Mouse (Mus musculus) WW6 (cell line): ENCODE measurements around the gene Clcf1.
A peak's percentile ranks its signal among the peaks of the same experiment; 100 is the strongest.
"Not testable (repeated sequence)": the region's sequence is repeated elsewhere in the genome, so short reads cannot be mapped to it uniquely, and the experiment has no call there.

Experiments
- DNase-seq: peaks from one replicate; pipeline ENCODE4 v3.0.0-alpha.2; 2013; ENCODE audit warnings: low read depth, low spot score

The Clcf1 gene

DNA sequence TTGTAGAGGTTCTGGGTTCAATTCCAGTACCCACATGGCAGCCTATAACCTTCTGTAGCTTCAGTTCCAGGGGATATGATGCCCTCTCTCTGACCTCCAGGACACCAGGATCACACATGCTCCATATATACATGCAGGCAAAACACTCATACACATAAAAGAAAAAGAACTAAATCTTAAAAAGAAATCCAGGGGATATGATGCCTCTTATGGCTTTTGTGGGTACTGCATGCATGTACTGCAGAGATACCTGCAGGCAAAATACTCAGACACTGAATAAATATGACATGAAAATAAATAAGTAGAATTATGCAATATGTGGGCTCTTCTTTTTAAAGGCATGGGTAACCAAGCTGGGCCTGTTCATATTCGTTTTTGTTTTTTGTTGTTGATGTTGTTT lies 33.0 kb downstream of the Clcf1 start:
- DNase-seq: no peak

DNA sequence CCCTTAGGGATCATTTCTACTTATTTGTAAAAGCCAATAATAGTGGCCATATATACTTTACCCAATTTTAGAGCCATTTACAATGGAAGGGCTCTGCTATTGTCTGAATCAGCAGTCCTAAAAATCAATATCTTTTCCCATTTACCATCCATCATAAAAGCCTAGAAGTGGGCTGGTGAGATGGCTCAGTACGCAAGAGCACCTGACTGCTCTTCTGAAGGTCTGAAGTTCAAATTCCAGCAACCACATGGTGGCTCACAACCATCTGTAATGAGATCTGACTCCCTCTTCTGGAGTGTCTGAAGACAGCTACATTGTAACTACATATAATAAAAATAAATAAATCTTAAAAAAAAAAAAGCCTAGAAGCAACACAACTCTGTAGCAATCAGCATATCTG lies 34.6 kb downstream of the Clcf1 start:
- not testable (repeated sequence) for DNase-seq

DNA sequence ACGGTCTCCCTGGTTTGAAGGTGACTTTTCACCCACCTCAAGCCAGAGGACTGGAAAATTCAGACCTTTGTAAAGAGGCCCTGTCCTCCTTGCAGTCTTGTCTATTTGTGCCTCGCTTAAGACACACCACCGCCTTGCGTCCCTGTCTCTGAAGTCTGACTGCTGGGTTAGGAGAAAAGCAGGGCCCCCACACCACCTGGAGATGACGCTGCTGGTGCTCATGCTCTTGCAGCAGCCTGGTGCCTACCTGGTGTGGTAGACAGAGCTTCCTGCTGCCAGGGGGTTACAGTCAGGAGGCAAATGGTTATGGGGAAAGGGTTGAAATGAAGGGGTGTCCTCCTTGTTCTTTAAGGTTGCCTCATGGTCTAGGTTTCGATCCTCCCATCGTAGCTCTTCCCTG lies 40.2 kb downstream of the Clcf1 start:
- no peak for DNase-seq

DNA sequence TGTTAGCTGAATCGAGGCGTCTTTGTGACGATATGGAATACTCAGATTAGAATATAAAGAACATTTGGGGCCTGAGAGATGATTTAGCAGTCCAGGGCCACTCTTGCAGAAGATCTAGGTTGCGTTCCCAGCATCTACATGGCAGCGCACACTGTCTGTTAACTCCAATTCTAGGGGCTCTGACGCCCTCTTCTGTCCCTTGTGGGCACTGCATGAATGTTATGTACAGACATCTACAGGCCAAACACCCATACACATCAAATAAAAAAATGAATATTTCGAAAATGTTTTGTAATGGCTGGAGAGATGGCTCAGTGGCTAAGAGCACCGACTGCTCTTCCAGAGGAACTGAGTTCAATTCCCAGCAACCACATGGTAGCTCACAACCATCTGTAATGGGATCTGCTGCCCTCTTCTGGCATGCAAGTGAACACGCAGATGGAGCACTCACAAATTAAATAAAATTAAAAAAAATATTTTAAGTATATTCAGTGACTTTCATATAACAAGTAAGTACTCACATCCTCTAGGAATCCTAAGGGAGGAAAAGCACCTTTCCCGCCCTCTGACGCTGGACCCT lies 41.6 kb downstream of the Clcf1 start:
- DNase-seq: no peak

DNA sequence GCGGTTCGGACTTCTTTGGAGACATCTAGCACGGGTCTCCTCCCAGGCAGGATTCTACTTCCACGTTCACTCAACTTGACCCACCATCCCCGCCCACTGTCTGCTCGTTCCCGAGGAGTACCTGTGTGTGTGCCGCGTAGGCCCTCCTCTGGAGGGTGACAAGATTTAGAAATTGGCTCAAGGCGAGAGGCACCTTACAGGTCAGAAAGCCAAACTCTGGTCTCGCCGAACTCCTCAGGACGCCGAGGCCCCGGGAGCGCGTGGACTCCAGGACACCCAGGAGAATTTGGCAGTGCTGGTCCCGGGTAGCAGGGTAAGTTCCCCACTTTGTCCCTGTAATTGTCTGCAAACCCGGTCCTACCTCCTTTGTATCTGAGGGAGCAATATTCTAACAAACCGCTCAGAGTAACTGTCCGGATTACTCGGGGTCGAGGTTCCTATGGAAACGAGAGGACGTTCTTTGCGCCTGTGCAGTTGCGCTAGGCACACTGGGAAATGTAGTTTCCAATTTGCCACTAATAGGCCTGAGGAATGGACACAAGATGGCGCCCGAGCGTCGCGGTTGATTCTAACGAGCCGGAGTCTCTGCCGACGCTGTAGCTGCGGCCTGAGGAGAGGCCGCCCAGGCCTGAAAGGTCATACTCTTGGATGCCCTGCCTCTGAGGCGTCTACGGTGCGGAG lies 43.3 kb downstream of the Clcf1 start:
- DNase-seq: peak; percentile 93

DNA sequence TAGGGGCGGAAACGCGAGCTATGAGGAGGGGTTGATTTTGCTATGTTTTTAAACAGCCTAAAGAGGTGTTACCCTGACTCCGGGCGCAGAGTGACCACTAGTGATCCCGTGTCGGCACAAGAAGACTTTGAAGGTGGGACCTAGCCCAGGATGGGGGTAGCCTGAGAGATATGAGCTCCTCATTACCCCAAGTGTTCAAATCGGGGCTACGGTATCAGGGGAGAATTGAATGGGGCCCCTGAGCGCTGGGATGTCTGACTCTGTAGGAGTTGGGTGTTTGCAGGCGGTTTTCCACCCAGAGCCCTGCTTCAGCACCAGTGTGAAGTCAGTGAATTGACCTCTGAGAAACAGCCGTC lies 43.8 kb downstream of the Clcf1 start:
- DNase-seq: no peak

DNA sequence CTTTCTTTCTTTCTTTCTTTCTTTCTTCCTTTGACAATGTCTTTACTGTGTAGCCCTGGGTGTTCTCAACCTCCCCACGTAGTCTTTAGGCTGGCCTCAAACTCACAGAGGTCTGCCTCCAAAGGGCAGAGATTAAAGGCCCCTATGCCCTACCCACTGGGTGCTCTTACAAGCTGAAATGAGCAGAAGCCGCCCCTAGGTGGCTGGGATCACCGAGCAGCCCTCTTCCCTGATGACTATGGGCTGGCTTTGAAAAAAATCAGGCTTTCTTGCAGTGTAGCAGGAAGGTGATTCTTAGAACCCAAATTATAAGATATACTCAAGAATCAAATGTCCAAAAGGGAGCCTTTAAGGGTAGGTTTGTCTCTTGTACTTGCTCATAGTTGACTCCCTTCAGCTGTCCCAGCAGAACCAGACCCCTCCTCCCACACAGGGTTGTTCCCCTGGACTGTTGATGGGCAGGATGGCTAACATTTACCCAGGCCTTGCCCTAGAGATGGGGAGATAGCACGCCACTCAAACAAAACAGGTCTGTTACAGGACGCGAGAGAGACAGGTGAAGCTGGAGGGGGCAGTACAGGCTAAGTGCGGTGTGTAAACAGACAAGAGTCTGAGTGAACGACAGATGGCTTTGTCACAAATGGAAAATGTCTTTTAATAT lies 47.1 kb downstream of the Clcf1 start:
- no peak for DNase-seq

DNA sequence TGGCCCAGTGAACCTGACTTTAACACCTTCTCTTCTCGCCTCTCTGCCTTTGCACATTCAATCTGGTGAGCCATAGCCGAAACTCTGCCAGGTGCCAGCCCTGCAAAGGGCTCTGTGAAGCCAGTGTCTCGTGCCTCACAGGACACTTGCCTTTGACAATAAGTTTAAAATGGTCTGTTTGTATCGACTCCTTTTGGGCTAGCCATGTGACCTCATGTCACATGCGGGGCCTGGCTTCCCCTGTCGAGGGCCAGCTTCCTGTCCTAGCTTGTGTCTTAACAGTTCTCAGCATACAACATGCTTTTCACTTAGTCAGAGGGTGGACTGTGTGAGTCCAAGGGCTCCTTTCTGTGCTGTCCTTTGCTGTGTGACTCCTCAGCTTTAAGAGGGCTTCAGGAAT lies 48.7 kb downstream of the Clcf1 start:
- DNase-seq: no peak

DNA sequence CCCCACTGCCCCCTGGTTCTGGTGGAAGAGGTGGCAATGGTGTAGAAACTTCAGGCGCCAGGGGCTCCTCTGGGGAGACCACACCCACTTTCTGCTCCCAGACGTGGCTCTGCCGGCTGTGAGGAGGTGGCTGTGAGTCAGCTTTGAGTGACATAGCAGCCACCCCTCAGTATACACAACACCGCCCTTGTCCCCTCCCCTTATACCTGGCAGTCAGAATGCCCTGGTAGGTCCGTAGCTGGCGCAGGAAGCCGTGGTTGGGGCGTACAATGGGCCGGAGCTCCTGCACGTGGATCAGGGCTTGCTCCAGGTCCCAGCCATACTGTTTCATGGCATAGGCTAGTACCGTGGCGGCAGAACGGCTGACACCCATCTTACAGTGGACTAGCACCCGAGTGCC lies 49.7 kb downstream of the Clcf1 start:
- DNase-seq: no peak

DNA sequence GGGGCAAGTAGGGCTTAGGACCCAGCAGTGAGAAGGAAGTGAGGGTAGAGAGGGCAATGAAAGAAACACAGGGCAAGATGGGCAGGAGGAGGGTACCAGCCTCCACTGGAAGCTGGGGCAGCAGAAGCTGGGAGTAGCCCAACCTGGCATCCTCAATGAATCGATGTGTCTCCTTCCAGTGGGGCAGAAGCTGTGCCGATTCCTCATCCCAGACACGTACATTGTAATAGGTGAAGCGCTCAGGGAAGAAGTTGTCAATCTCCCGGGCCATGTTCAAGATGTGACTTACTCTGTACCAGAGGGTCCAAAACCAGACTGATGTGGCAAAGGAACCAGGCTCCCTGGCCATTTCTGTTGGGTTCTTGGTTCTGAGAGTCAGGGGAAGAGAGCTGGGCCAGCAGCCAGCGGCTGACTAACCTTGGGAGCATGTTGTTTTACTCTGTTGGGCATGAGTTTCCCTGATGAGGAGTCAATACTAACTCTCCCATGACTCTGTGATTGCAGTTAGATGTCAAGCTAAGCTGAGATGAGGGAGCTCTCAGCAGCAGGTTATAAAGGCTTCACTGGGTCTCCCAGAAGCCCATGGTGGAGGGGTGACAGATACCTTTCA lies 50.2 kb downstream of the Clcf1 start:
- no peak for DNase-seq

DNA sequence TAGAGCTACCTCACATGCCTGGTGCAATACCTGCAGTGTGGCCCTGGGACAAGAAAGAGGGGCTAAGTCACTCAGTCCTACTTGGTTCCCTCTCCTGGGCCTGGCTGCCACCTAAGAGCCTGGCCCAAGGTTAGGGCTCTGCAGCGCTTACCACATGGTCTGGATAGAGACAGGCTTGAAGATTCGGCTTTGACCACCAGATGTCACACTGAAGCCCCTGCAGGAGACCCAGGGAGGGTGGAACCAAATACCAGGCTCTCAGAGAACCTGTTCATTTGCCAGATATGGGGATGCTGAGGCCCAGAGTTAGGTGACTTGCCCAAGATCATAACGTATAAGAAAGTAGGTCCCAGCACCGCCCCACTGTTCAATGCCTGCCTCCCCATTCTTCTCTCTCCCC lies 51.9 kb downstream of the Clcf1 start:
- DNase-seq: no peak

DNA sequence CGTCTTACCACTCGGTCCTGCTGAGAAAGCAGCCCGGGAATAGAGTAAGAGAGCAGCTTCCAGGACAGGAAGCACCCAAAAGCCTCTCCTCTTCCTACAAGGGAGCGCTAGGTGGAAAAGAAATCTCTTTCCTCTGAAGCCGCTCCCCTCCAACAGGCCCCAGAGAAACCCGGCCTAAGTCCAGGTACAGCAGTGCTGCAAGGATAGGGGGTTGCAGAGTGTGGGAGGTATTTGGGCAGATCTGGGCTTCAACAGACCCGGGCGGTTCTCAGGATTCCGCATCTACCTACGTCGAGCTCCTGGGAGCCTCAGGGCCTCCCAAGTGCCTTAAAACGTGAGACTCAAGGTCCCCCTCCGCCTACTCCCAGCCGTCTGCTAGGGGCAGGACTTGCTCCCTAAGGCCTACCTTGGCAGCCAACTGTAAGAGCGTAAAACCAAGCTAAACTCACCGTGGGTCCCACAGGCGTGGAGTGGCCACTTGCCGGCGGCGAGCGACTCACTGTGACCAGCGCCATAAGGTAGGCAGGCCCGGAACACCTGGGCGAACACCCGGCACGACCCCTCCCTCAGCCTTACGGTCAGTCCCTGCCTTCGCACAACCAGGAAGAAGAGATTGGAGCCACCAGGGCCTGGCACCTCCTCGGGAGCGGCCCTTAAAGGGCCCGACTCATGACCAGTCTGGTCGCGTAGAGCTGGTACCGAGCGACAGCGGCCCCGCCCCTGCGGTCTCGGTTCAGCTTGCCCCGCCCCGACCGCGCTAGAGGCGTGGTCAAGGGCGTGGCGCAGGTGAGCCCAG lies 54.7 kb downstream of the Clcf1 start, which contains the start of gene Ssh3:
Gene Ssh3 (minus strand): TSS at position 615 of the 796 bp plus-strand sequence.
- no peak for DNase-seq

DNA sequence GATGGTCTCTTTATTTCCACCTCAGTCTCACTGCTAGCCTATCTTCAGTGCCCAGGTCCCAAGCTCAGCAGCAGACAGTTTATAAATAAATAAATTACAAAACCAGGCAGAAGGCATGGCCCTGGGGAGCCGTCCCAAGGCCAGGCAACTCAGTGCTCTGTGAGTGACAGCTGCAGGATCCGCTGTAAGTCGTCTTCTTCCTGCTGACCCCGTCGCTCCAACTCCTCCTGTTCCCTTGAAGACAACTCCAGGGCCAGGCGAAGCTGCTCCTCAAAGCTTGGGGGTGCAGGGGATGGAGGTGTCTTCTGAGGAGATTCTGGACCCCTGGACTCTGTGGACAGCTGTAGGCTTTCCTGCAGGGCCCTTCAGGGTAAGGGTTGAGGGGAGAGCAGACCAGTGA lies 56.1 kb downstream of the Clcf1 start:
- no peak for DNase-seq

DNA sequence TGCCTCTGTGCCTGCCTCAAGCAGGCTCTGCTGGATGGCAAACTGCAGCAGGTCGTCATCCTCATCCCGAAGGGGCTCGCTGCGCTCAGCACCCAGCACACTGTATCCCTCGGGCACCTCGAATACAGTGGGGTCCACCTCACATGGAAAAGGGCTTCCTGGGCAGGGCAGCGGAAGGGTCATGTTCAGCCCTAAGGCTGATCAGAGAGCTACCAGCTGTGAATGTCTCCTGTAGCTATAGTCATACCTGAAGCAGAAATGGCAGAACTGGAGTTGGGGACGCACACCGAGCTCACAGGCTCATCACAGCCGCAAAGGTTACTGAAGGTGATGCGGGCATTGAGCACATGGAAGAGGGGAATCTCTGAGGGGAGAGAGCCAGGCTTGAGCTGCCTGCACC lies 56.9 kb downstream of the Clcf1 start:
- DNase-seq: no peak
